Mouse (Mus musculus) megakaryocyte, embryonic 14.5 days (primary cell): ENCODE measurements around the gene Cxcl5.

Experiments used
- FLI1 ChIP-seq: IDR thresholded peaks from 2 replicates; pipeline ENCODE4 v1.6.1; 2012; ENCODE audit warnings: low read length, inconsistent platforms, mixed read lengths
- GATA1 ChIP-seq: IDR thresholded peaks from 3 replicates; pipeline ENCODE4 v1.6.1; 2012; ENCODE audit warnings: mixed read lengths, low read length, inconsistent platforms, borderline replicate concordance

GRCm38 (mm10) chr5:90804574-90804973 is 45.4 kb downstream of the Cxcl5 start:
- TF ChIP-seq GATA1: no peak
- no peak for TF ChIP-seq FLI1
